Mouse (Mus musculus) E14TG2a.4 (cell line): ENCODE results near the gene Stt3a.
A peak's percentile ranks its signal among the peaks of the same experiment; 100 is the strongest.

Source experiments
- H3K27me3 ChIP-seq: 2 replicates; pipeline ENCODE4 v1.6.1; 2014; ENCODE audit warnings: low read length, control low read depth; ENCODE audit not compliant: insufficient read depth
- H3K36me3 ChIP-seq: 2 replicates; pipeline ENCODE4 v1.6.1; 2014; ENCODE audit warnings: low read length, control low read depth; ENCODE audit not compliant: insufficient read depth
- H3K4me1 ChIP-seq: replicated peaks from 2 replicates; pipeline ENCODE4 v1.6.1; 2014; ENCODE audit warnings: low read depth, low read length, control low read depth
- H3K4me3 ChIP-seq: replicated peaks from 2 replicates; pipeline ENCODE4 v1.5.1; 2014; ENCODE audit warnings: mild to moderate bottlenecking, low read length
- H3K9me3 ChIP-seq: 2 replicates; pipeline ENCODE4 v1.6.1; 2014; ENCODE audit warnings: low read length, control low read depth
- CTCF ChIP-seq: conservative IDR thresholded peaks from 2 replicates; pipeline ENCODE4 v1.5.1; 2014; ENCODE audit warnings: low read length
- NANOG ChIP-seq: IDR thresholded peaks from 2 replicates; pipeline ENCODE4 v1.6.1; 2014; ENCODE audit warnings: borderline replicate concordance, low read length, mixed read lengths
- POU5F1 ChIP-seq: IDR thresholded peaks from 2 replicates; pipeline ENCODE4 v1.6.1; 2014; ENCODE audit warnings: low read length, borderline replicate concordance

The Stt3a gene

DNA sequence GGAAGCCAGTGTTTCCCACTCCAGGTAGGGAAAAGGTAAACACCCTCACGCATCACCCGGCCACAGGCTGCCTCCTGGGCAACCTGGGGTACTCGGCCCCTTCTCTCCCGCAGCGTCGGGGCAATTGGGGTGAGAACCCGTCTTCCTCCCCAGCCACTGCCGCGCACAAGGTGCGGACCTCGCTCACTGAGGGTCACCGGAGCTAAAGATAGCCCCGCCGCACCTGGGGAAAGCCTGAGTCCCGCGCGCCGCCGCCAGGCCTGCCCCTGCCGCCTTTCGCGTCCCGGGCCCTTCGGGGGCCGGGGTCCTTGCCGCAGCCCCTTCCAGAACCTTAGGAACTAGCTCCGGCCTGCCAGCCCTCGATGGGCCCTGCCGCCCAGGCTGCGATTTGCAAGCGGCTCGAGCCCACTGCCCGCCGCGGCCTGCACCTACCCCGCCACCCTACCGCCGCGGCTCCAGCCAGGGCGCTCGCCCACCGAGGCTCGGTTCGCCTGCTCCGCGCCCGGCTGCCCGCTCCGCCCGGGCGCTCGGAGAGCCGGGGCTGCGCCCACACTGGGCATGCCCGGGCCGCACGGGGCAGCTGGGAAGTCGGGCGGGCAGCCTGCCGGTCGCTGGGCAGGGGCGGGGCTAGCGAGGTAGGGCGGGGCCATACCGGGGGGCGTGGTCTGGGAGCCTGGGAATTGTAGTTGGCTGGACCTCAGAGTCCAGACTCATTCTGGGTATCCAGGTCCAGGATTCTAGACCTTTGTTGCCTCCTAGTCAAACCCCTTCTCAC lies 29.5 kb upstream of the Stt3a start, which contains the start of gene Ei24:
Gene Ei24, minus strand, starts transcription at position 613 of the 775 bp plus-strand sequence.
- peaks cover 85% of the 10 kb centered on the region for H3K4me1 ChIP-seq
- TF ChIP-seq CTCF = no peak
- TF ChIP-seq NANOG = no peak
- no peak for TF ChIP-seq POU5F1
- H3K27me3 ChIP-seq = no peaks in the 10 kb centered on the region
- peak within 1 kb of the TSS; percentile 97 for H3K4me3 ChIP-seq
- no peaks in the 10 kb centered on the region for H3K9me3 ChIP-seq
- peaks cover 19% of the 10 kb centered on the region for H3K36me3 ChIP-seq

DNA sequence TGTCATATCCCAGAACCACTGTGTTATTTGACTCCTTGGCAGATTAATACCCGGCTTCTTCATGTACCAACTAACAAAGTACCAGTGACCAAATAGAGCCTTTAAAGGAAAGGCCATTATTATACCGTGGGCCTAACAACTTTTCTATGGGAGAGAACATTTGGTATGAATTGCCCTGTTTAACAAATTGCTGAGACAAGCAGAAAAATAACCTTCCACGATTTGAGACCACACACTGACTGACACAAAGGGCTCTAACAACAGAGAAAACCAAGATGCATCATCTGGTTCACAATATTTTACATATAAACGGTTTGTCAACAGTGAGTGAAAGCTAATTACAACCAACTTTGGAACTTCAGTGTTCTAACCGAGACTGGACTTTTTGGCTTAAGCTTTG lies 28.7 kb upstream of the Stt3a start:
- H3K4me3 ChIP-seq = peak overlapping the region; percentile 97
- no peaks in the 10 kb centered on the region for H3K27me3 ChIP-seq
- no peak for TF ChIP-seq CTCF
- no peak for TF ChIP-seq POU5F1
- no peak for TF ChIP-seq NANOG
- H3K36me3 ChIP-seq = peaks cover 26% of the 10 kb centered on the region
- H3K9me3 ChIP-seq = no peaks in the 10 kb centered on the region
- H3K4me1 ChIP-seq = peaks cover 83% of the 10 kb centered on the region

DNA sequence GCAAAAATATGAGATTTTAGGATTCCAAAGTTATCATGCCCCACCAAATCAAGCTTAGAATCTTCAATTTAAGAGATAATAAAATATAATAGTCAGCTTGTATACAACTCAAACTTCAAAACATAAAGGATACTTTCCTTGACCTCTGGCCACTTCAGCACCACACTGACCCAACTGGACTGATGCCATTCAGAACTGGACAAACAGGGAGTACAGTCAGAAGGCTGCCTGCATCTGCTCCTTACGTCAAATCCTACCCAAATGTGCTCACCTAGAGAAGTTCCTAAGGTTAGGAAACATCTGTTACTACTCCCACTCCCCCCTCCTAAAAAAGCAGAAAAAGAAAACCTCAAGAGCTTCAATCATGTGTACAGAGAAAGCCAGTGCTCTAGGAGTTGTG lies 28.1 kb upstream of the Stt3a start:
- H3K9me3 ChIP-seq = no peaks in the 10 kb centered on the region
- H3K27me3 ChIP-seq = no peaks in the 10 kb centered on the region
- H3K4me1 ChIP-seq = peaks cover 81% of the 10 kb centered on the region
- H3K36me3 ChIP-seq = peaks cover 33% of the 10 kb centered on the region
- peak overlapping the region; percentile 97 for H3K4me3 ChIP-seq
- no peak for TF ChIP-seq POU5F1
- no peak for TF ChIP-seq NANOG
- TF ChIP-seq CTCF = no peak

DNA sequence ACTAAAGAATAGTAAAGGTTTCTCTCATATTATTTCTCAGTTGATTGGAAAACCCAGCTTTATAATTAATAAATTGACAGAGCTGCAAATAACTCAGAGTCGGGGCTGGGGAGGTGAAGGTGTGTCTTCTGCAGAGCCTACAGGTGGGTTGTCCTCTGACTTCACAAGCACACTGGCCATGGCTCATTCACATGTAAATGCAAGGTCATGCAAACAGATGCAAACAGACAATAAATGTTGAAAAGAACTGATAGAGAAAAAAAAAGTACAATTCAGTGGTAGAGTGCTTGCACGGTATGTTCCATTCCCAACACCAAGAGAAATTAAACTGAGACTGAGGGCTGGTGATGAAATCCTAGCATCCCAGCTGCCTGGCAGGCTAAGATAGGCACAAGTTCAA lies 27.0 kb upstream of the Stt3a start:
- peak overlapping the region; percentile 58 for H3K4me3 ChIP-seq
- peaks cover 44% of the 10 kb centered on the region for H3K36me3 ChIP-seq
- no peaks in the 10 kb centered on the region for H3K27me3 ChIP-seq
- H3K9me3 ChIP-seq = no peaks in the 10 kb centered on the region
- peak; percentile 23; the same call in 1 of the 2 replicates for TF ChIP-seq NANOG
- TF ChIP-seq CTCF = no peak
- peak; percentile 62; the same call in 1 of the 2 replicates for TF ChIP-seq POU5F1
- H3K4me1 ChIP-seq = peaks cover 70% of the 10 kb centered on the region

DNA sequence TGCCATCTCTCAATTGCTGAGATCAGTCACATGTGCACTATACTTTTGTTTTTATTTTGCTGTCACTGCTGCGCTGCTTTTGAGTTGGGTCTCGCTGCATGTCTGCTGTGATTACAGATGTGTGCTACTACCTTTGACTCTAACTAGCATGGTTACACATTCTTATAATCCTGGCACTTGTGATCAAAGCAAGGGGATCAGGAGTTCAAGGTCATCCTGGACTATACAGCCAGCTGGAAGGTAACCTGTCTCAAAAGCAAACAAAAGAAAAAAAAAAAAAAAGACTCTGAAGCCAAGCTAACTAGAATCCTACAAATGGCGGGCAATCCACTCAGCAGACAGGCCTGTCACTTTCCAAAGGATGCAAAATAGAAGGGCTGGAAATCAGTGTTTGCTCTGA lies 24.7 kb upstream of the Stt3a start:
- TF ChIP-seq NANOG = no peak
- TF ChIP-seq POU5F1 = no peak
- no peak for TF ChIP-seq CTCF
- Histone ChIP-seq H3K36me3 (peaks cover 67% of the 10 kb centered on the region), H3K27me3 (no peaks in the 10 kb centered on the region), H3K9me3 (no peaks in the 10 kb centered on the region), H3K4me3 (no peak overlapping the region), H3K4me1 (peaks cover 48% of the 10 kb centered on the region)

DNA sequence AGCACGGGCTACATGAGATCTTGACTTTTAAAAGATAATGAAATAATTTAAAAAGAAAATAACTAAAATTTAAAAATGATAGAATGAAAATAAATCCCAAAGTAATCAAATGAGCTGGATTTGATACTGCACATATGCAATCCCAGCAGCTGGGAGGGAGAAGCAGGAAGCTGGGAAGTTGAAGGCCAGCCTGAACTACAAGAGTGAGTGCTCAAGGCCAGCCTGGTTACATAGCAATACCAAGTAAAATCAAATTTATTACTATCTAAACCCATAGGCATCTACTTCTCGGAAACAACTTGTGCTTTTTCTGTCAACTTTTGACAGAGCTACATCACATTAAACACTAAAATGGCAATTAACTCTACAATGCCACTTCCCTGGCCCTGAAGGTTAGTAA lies 16.4 kb upstream of the Stt3a start:
- peaks cover 22% of the 10 kb centered on the region for H3K4me1 ChIP-seq
- H3K36me3 ChIP-seq = peaks cover 98% of the 10 kb centered on the region
- H3K9me3 ChIP-seq = no peaks in the 10 kb centered on the region
- no peaks in the 10 kb centered on the region for H3K27me3 ChIP-seq
- TF ChIP-seq POU5F1 (no peak), NANOG (no peak), CTCF (no peak)
- H3K4me3 ChIP-seq = no peak overlapping the region

DNA sequence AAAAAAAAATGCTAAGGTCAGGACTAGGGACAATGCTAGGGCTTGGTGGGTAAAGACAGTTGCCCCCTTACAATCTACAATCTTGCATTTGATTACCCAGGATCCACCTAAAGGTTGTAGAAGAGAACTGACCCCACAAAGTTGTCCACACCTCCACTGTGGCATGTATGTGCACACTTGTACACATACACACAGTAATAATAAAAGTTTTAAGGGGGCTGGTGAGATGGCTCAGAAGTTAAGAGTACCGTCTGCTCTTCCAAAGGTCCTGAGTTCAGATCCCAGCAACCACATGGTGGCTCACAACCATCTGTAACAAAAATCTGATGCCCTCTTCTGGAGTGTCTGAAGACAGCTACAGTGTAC lies 1.6 kb upstream of the Stt3a start:
- Histone ChIP-seq H3K4me3 (peak overlapping the region; percentile 100), H3K36me3 (peaks cover 20% of the 10 kb centered on the region), H3K9me3 (no peaks in the 10 kb centered on the region), H3K27me3 (no peaks in the 10 kb centered on the region), H3K4me1 (peaks cover 26% of the 10 kb centered on the region)
- TF ChIP-seq CTCF = no peak
- TF ChIP-seq NANOG = no peak

DNA sequence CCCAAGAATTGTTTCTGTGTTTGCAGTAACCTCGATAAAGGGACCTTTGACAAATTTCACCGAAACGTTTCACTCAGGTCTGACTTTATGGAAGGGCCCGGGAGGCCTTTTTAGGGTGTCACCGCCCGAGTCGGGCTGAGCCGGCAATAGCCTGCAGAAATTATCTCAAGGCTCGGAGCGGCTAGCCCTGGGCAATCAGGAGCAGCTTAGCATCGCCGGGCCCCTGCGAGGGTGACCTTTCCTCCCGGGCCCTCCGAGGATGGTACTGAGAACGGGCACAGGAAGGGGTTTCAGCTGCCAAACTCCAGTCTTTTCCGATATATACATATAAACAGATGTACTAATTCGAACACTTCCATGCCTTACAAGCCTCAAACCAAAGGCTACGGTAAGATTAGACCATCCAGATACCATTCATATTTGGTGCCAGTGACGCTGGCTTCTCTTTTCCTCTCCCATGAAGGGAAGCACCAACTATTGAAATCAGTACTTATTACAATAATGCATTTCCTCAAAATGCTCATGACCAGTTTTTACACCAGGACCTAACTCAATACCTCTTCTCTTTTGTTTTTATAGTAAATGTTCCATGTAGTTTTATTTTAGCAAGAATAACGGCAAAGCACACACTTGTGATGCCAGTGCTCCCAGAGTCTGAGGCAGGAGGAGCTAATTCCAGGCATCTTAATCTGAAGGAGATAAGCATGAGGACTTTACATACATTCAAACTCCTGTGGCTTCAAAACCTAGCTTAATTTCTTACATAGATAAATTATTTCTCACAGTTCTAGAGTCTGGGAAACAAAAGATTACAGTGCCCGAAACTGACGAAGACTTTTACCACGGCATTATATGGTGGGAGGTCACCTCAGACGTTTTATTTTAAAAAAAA lies 923 bp upstream of the Stt3a start:
- no peak for TF ChIP-seq CTCF
- no peak for TF ChIP-seq POU5F1
- TF ChIP-seq NANOG = no peak

More for the DNA sequence above, 923 bp upstream of the Stt3a start:
- peaks cover 26% of the 10 kb centered on the region for H3K4me1 ChIP-seq
- H3K4me3 ChIP-seq = peak overlapping the region; percentile 100
- H3K36me3 ChIP-seq = peaks cover 26% of the 10 kb centered on the region
- H3K27me3 ChIP-seq = no peaks in the 10 kb centered on the region
- no peaks in the 10 kb centered on the region for H3K9me3 ChIP-seq
